Mouse (Mus musculus) embryonic fibroblast, embryonic 13.5 days (primary cell): Measurements from ENCODE around the gene Cep57.
"Not testable (repeated sequence)": the region's sequence is repeated elsewhere in the genome, so short reads cannot be mapped to it uniquely, and the experiment has no call there.

Experiments
- CTCF ChIP-seq: IDR thresholded peaks from 2 replicates; pipeline ENCODE4 v1.5.1; 2011; ENCODE audit warnings: mild to moderate bottlenecking, control low read depth, low read length, moderate library complexity, borderline replicate concordance; ENCODE audit not compliant: insufficient read depth
- POLR2A ChIP-seq: IDR thresholded peaks from 2 replicates; pipeline ENCODE4 v1.6.1; 2011; ENCODE audit warnings: low read depth, mild to moderate bottlenecking, control low read depth, low read length, moderate library complexity

- TF ChIP-seq POLR2A, CTCF: not testable (repeated sequence)
These were observed 36.0 kb downstream of the Cep57 start for GRCm38 (mm10) chr9:13790864-13791263.
